Mouse (Mus musculus) C2C12 (cell line): Measurements from ENCODE around the gene Ndufc1.

Experiments used
- CTCF ChIP-seq: IDR thresholded peaks from one replicate; pipeline ENCODE4 v1.5.1; 2011; ENCODE audit not compliant: control insufficient read depth, insufficient read depth, insufficient read length
- FOSL1 ChIP-seq: IDR thresholded peaks from one replicate; pipeline ENCODE4 v1.8.0; 2011; ENCODE audit warnings: mild to moderate bottlenecking, low read length; ENCODE audit not compliant: poor library complexity, insufficient read depth, severe bottlenecking
- MAX ChIP-seq: IDR thresholded peaks from one replicate; pipeline ENCODE4 v1.6.1; 2011; ENCODE audit warnings: mild to moderate bottlenecking, control low read depth

- TF ChIP-seq CTCF (no peak), MAX (no peak), FOSL1 (no peak)
Measured at GRCm38 (mm10) chr3:51388904-51389303, 19.9 kb downstream of the Ndufc1 start.
